Mouse (Mus musculus) liver, adult 2 months (tissue): Measurements from ENCODE around the gene Fam129a.

Experiments used
- CTCF ChIP-seq: fragments of 200-500 bp; IDR thresholded peaks from 2 replicates; pipeline ENCODE4 v1.5.1; 2011; ENCODE audit warnings: low read depth, low read length, control low read depth
- POLR2A ChIP-seq: fragments of 200-500 bp; IDR thresholded peaks from 2 replicates; pipeline ENCODE4 v1.6.1; 2011; ENCODE audit warnings: low read length, control low read depth; ENCODE audit not compliant: insufficient read depth; ENCODE audit errors: extremely low read depth

GRCm38 (mm10) chr1:151620730-151621129 is 49.7 kb downstream of the Fam129a start:
- TF ChIP-seq CTCF (no peak), POLR2A (no peak)
